Mouse (Mus musculus) olfactory bulb, adult 2 months (tissue): ENCODE results near the gene Akap9.

ENCODE experiments used
- CTCF ChIP-seq: fragments of 200-500 bp; IDR thresholded peaks from 2 replicates; pipeline ENCODE4 v1.5.1; 2012; ENCODE audit warnings: low read depth, mild to moderate bottlenecking, low read length, moderate library complexity; ENCODE audit not compliant: insufficient read depth
- POLR2A ChIP-seq: fragments of 200-500 bp; IDR thresholded peaks from 2 replicates; pipeline ENCODE4 v1.6.1; 2012; ENCODE audit warnings: mild to moderate bottlenecking, low read depth, low read length, moderate library complexity; ENCODE audit not compliant: insufficient read depth

DNA sequence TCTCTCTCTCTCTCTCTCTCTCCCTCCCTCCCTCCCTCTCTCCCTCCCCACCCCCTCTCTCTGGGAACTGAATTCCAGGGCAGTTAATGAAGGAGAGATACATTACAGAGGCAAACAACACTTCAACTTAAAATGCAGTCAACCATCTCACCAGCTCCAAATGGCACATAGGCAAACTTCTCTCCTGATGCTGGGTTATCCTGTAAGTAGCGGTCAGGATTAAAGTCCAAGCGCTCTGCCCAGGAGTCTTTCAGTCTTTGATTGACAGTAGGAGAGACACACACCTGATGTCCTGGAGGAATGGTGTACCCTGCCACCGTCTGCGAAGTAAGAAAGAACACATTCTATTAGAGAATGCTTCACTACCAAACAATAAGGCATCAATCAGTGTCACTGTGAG, 158.5 kb downstream of the Akap9 start:
- TF ChIP-seq CTCF, result no peak
- TF ChIP-seq POLR2A, result no peak
